Mouse (Mus musculus): ENCODE data around the gene Hmgcl. TPM values are rescaled to one million over a fixed set of nuclear protein-coding genes. Genes with fewer than 3 reads are reported as not detected.

Hmgcl gene
- polyA plus RNA-seq, 2 experiments = 69.7 to 93.4 TPM

GRCm38 (mm10) chr4:135968271-135968869 is 22.1 kb downstream of the Hmgcl start:
- Histone ChIP-seq H3K36me3 (ENCODE audit: control insufficient read depth, insufficient read depth, low read length) (peaks cover 51% of the 10 kb centered on the region), H3K9me3 (ENCODE audit: control insufficient read depth, low read length) (no peaks in the 10 kb centered on the region), H3K4me3 (replicated peaks; ENCODE audit: low read length) (no peak overlapping the region), H3K4me2 (replicated peaks; ENCODE audit: low read depth, low read length, severe bottlenecking) (no peak overlapping the region), H3K27ac (replicated peaks; ENCODE audit: low read depth, low read length) (no peak overlapping the region), H3K4me1 (ENCODE audit: control insufficient read depth, insufficient read depth, low read length) (peaks cover 13% of the 10 kb centered on the region), H3K9ac (ENCODE audit: low read depth, low read length, severe bottlenecking) (no peak overlapping the region), H3K27me3 (ENCODE audit: control insufficient read depth, insufficient read depth, low read length) (no peaks in the 10 kb centered on the region)
- no peak for DNase-seq (ENCODE audit: low spot score)
- no peak for ATAC-seq (ENCODE audit: low FRiP score, low read depth)
- WGBS = 75% methylated on average over 7 of the region's 19 CpGs
- TF ChIP-seq POLR2A (IDR thresholded peaks at IDR 0.05; ENCODE audit: borderline replicate concordance, extremely low read depth, insufficient read depth, insufficient read length) = no peak

DNA sequence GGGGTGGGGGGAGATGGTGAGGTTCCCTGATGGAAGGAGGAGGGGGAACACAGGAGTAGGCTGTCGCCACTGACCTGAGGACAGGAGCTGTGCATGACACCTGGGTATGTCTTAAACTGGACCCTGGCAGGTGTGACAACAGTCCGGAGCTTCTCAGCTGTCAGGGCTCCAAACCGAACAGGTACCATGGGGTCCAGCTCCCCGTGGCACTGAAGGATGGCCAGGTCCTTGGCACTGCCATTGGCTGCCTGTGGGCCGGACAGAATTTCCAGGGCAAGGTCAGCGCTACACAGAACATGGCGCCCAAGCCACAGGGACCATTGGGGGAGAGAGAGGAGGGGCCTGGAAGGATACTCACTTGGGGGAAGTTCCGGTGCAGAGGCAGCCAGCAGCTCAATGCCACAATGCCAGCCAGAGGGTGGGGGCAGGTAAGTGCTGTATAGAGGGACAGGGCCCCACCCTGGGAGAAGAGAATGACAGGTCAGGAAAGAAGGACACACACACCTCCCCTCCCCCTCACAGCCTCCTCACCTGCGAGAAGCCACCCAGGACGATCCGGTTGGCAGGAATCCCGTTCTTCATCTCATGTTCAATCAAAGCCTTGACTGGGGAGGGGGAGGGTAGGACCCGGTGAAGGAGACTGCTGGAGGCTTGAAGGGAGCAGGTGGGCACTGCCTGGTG is 23.0 kb downstream of the Hmgcl start:
- Histone ChIP-seq H3K4me1 (ENCODE audit: control insufficient read depth, insufficient read depth, low read length) (peaks cover 13% of the 10 kb centered on the region), H3K4me2 (replicated peaks; ENCODE audit: low read depth, low read length, severe bottlenecking) (no peak overlapping the region), H3K27me3 (ENCODE audit: control insufficient read depth, insufficient read depth, low read length) (no peaks in the 10 kb centered on the region), H3K27ac (replicated peaks; ENCODE audit: low read depth, low read length) (no peak overlapping the region), H3K36me3 (ENCODE audit: control insufficient read depth, insufficient read depth, low read length) (peaks cover 51% of the 10 kb centered on the region), H3K9me3 (ENCODE audit: control insufficient read depth, low read length) (no peaks in the 10 kb centered on the region), H3K9ac (ENCODE audit: low read depth, low read length, severe bottlenecking) (no peak overlapping the region), H3K4me3 (replicated peaks; ENCODE audit: low read length) (no peak overlapping the region)
- no peak for TF ChIP-seq POLR2A (IDR thresholded peaks at IDR 0.05; ENCODE audit: borderline replicate concordance, extremely low read depth, insufficient read depth, insufficient read length)
- 92% methylated on average over 13 of the region's 13 CpGs for WGBS
- DNase-seq (ENCODE audit: low spot score) (no peak), ATAC-seq (ENCODE audit: low FRiP score, low read depth) (no peak)

- no peak overlapping the region for H3K4me3 ChIP-seq (replicated peaks; ENCODE audit: low read length)
- 86% methylated on average over 11 of the region's 11 CpGs for WGBS
- no peak for ATAC-seq (ENCODE audit: low FRiP score, low read depth)
Measured at GRCm38 (mm10) chr4:135970585-135970984, 24.3 kb downstream of the Hmgcl start.

GRCm38 (mm10) chr4:135971805-135972555 is 25.7 kb downstream of the Hmgcl start:
- DNase-seq (ENCODE audit: low spot score) (no peak), ATAC-seq (ENCODE audit: low FRiP score, low read depth) (peak; percentile 45)
- WGBS = under 1% methylated on average over 27 of the region's 35 CpGs
- TF ChIP-seq POLR2A (IDR thresholded peaks at IDR 0.05; ENCODE audit: borderline replicate concordance, extremely low read depth, insufficient read depth, insufficient read length) = no peak
- peaks cover 63% of the 10 kb centered on the region for H3K36me3 ChIP-seq (ENCODE audit: control insufficient read depth, insufficient read depth, low read length)
- no peak overlapping the region for H3K27ac ChIP-seq (replicated peaks; ENCODE audit: low read depth, low read length)
- H3K9me3 ChIP-seq (ENCODE audit: control insufficient read depth, low read length) = no peaks in the 10 kb centered on the region
- H3K27me3 ChIP-seq (ENCODE audit: control insufficient read depth, insufficient read depth, low read length) = no peaks in the 10 kb centered on the region
- peak overlapping the region; percentile 98 for H3K4me3 ChIP-seq (replicated peaks; ENCODE audit: low read length)
- H3K4me1 ChIP-seq (ENCODE audit: control insufficient read depth, insufficient read depth, low read length) = peaks cover 7% of the 10 kb centered on the region
- H3K4me2 ChIP-seq (replicated peaks; ENCODE audit: low read depth, low read length, severe bottlenecking) = peak overlapping the region; percentile 91
- peak overlapping the region; percentile 87 for H3K9ac ChIP-seq (ENCODE audit: low read depth, low read length, severe bottlenecking)

More at GRCm38 (mm10) chr4:135970585-135970984, 24.3 kb downstream of the Hmgcl start:
- no peak overlapping the region for H3K9ac ChIP-seq (ENCODE audit: low read depth, low read length, severe bottlenecking)
- H3K4me1 ChIP-seq (ENCODE audit: control insufficient read depth, insufficient read depth, low read length) = peaks cover 7% of the 10 kb centered on the region
- H3K9me3 ChIP-seq (ENCODE audit: control insufficient read depth, low read length) = no peaks in the 10 kb centered on the region
- no peak for TF ChIP-seq POLR2A (IDR thresholded peaks at IDR 0.05; ENCODE audit: borderline replicate concordance, extremely low read depth, insufficient read depth, insufficient read length)
- H3K36me3 ChIP-seq (ENCODE audit: control insufficient read depth, insufficient read depth, low read length) = peaks cover 62% of the 10 kb centered on the region
- no peak overlapping the region for H3K27ac ChIP-seq (replicated peaks; ENCODE audit: low read depth, low read length)
- no peak for DNase-seq (ENCODE audit: low spot score)
- no peaks in the 10 kb centered on the region for H3K27me3 ChIP-seq (ENCODE audit: control insufficient read depth, insufficient read depth, low read length)
- H3K4me2 ChIP-seq (replicated peaks; ENCODE audit: low read depth, low read length, severe bottlenecking) = no peak overlapping the region

DNA sequence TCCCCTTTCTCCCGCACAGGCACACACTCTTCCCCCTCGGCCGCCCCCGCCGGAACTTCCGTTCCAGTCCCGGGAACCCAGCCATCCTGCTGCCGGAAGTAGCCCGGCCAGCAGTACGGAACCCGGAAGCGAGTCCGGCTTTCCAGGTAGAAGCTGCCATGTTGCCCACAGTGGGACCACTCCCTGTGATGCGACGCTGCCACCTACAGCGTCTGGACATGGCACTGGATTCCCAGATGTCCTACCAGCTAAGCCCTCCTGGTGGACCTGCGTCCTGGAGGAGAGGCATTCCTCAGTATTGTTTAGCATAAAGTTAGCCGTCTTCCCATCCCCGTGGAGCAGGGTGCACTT is 26.3 kb downstream of the Hmgcl start, which contains the start of gene Lypla2:
Lypla2 (minus strand) TSS at position 71 of the 351 bp plus-strand sequence.
- Histone ChIP-seq H3K27me3 (ENCODE audit: control insufficient read depth, insufficient read depth, low read length) (no peaks in the 10 kb centered on the region), H3K27ac (replicated peaks; ENCODE audit: low read depth, low read length) (no peak within 1 kb of the TSS), H3K36me3 (ENCODE audit: control insufficient read depth, insufficient read depth, low read length) (peaks cover 61% of the 10 kb centered on the region), H3K9ac (ENCODE audit: low read depth, low read length, severe bottlenecking) (peak within 1 kb of the TSS; percentile 87), H3K9me3 (ENCODE audit: control insufficient read depth, low read length) (no peaks in the 10 kb centered on the region), H3K4me2 (replicated peaks; ENCODE audit: low read depth, low read length, severe bottlenecking) (peak within 1 kb of the TSS; percentile 91), H3K4me3 (replicated peaks; ENCODE audit: low read length) (peak within 1 kb of the TSS; percentile 98), H3K4me1 (ENCODE audit: control insufficient read depth, insufficient read depth, low read length) (peaks cover 7% of the 10 kb centered on the region)
- 2% methylated on average over 19 of the region's 19 CpGs for WGBS
- ATAC-seq (ENCODE audit: low FRiP score, low read depth) = peak; percentile 81
- peak; percentile 83 for DNase-seq (ENCODE audit: low spot score)
- 0 out of 2 replicates have a peak, but pooled peaks have one; percentile 56 for TF ChIP-seq POLR2A (IDR thresholded peaks at IDR 0.05; ENCODE audit: borderline replicate concordance, extremely low read depth, insufficient read depth, insufficient read length)
